Mouse (Mus musculus): ENCODE measurements around the gene Efna2. TPM values are rescaled to one million over a fixed set of nuclear protein-coding genes. Genes with fewer than 3 reads are reported as not detected.

Efna2 gene
- total RNA-seq, 2 experiments from 2014 or later, result 13.9 to 14.3 TPM

- intact Hi-C loops (cut with DNase I), result no loop called here
- DNase-seq (ENCODE audit: low spot score in 2 of 2), result peak in 1 of 2 experiments; percentile 45
These were observed 27.0 kb upstream of the Efna2 start for GRCm38 (mm10) chr10:80152071-80152872.

GRCm38 (mm10) chr10:80152873-80153260, 26.4 kb upstream of the Efna2 start:
- intact Hi-C loops (cut with DNase I), result no loop called here
- DNase-seq (ENCODE audit: low spot score in 2 of 2), result peak in 1 of 2 experiments; percentile 36

- intact Hi-C loops (cut with DNase I), result no loop called here
- no peak for DNase-seq (ENCODE audit: low spot score in 2 of 2)
These were observed 25.6 kb upstream of the Efna2 start for GRCm38 (mm10) chr10:80153713-80154112.

GRCm38 (mm10) chr10:80154384-80154783, 24.9 kb upstream of the Efna2 start:
- DNase-seq (ENCODE audit: low spot score in 2 of 2), result no peak
- intact Hi-C loops (cut with DNase I), result no loop called here

GRCm38 (mm10) chr10:80155277-80155676, 24.0 kb upstream of the Efna2 start:
- intact Hi-C loops (cut with DNase I), result no loop called here
- no peak for DNase-seq (ENCODE audit: low spot score in 2 of 2)

GRCm38 (mm10) chr10:80156002-80156751, 23.1 kb upstream of the Efna2 start:
- DNase-seq (ENCODE audit: low spot score in 2 of 2), result no peak

GRCm38 (mm10) chr10:80156752-80157053, 22.6 kb upstream of the Efna2 start:
- intact Hi-C loops (cut with DNase I), result no loop called here
- DNase-seq (ENCODE audit: low spot score in 2 of 2), result no peak

More at GRCm38 (mm10) chr10:80156002-80156751, 23.1 kb upstream of the Efna2 start:
- intact Hi-C loops (cut with DNase I), result no loop called here

- no peak for DNase-seq (ENCODE audit: low spot score in 2 of 2)
- intact Hi-C loops (cut with DNase I), result no loop called here
These were observed 21.9 kb upstream of the Efna2 start for GRCm38 (mm10) chr10:80157141-80157929.

GRCm38 (mm10) chr10:80158307-80158986, 20.8 kb upstream of the Efna2 start:
- no peak for DNase-seq (ENCODE audit: low spot score in 2 of 2)
- intact Hi-C loops (cut with DNase I), result no loop called here

- DNase-seq (ENCODE audit: low spot score in 2 of 2), result peak in 1 of 2 experiments; percentile 54
- intact Hi-C loops (cut with DNase I), result no loop called here
These were observed 20.2 kb upstream of the Efna2 start for GRCm38 (mm10) chr10:80159021-80159560.

GRCm38 (mm10) chr10:80159561-80160454, 19.5 kb upstream of the Efna2 start:
- peak; percentile 99 for DNase-seq (ENCODE audit: low spot score in 2 of 2)
- intact Hi-C loops (cut with DNase I), result no loop called here

- peak in 1 of 2 experiments; percentile 51 for DNase-seq (ENCODE audit: low spot score in 2 of 2)
- intact Hi-C loops (cut with DNase I), result no loop called here
These were observed 18.6 kb upstream of the Efna2 start for GRCm38 (mm10) chr10:80160455-80161371.

GRCm38 (mm10) chr10:80161522-80162242, 17.6 kb upstream of the Efna2 start:
- intact Hi-C loops (cut with DNase I), result no loop called here
- no peak for DNase-seq (ENCODE audit: low spot score in 2 of 2)

GRCm38 (mm10) chr10:80162243-80162608, 17.1 kb upstream of the Efna2 start:
- DNase-seq (ENCODE audit: low spot score in 2 of 2), result no peak
- intact Hi-C loops (cut with DNase I), result no loop called here

- intact Hi-C loops (cut with DNase I), result no loop called here
- no peak for DNase-seq (ENCODE audit: low spot score in 2 of 2)
These were observed 16.5 kb upstream of the Efna2 start for GRCm38 (mm10) chr10:80162716-80163299.

- DNase-seq (ENCODE audit: low spot score in 2 of 2), result no peak
- intact Hi-C loops (cut with DNase I), result no loop called here
These were observed 15.6 kb upstream of the Efna2 start for GRCm38 (mm10) chr10:80163721-80164120.

Data from left cerebral cortex, postnatal 14 days (tissue).